Mouse (Mus musculus): ENCODE data around the gene Zfp853. TPM values are rescaled to one million over a fixed set of nuclear protein-coding genes. Genes with fewer than 3 reads are reported as not detected.

Gene Zfp853
- total RNA-seq (2023) = 0.46 TPM

DNA sequence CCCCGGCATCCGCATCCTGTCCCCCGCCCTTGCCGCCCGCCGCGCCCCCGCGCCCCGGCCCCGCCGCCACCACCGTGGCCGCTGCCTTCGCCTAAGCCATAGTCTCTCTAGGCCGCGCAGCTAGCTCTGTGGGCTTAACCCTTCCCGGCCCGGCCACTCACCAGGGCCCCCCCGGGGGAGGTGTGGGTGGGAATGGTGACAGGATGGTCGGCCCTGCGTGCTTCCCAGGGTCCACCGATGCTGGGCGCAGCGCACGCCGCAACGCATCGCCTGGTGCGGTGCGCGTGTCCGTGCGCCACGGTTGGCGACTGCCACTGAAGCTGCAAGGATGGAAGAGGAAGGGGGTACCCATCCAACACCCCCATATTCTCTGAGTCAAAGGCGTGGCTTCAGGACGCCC, at the start of gene Zfp853:
TSS of gene Zfp853 (minus strand) at position 220 of the 400 bp plus-strand sequence.

GRCm38 (mm10) chr5:143328690-143329495, 35.5 kb upstream of the Zfp853 start, which contains the start of gene Zdhhc4:
TSS of gene Zdhhc4 (minus strand) at chr5:143329256.

GRCm38 (mm10) chr5:143314730-143315513, 21.5 kb upstream of the Zfp853 start, which contains the start of gene E130309D02Rik:
TSS of gene E130309D02Rik (minus strand) at chr5:143315360.

DNA sequence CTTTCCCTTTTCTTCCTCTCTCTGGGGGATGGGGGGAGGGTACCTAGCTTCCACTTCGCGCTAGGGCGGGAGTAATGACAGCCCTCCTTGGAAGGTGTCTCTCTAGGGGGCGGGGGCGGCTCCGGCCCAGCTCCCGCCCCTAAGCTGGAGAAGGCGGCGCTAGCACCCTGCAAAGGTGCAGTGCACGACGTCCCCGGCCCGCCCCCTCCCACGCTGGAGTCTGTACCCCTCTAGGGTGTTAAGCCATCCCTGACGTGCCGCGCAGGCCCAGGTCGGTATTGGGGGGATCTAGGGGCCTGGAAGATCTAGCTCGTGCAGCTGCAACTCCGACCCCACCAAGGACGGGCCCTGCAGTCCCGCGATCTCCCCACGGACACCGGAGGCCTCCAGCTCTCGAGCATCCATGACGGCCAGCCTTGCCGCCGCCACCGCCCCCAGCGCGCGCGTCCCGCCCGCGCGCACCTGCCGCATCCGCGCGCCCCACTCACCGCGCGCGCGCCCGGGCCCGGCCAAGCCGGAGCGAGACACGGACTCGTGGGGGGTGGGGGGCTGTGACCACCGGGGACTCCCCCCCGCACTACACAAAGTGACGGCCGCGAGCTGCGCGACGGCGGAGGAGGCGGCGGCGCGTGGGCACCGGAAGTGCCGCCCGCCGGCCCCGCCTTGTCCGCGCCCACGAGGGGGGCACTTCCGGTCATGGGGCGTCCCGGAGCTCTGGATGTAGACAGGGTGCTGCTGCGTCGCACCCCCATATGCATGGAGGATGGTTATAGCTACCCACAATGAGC, 23.9 kb downstream of the Zfp853 start, which contains the start of gene Zfp316:
TSS of gene Zfp316 (minus strand) at position 660 of the 788 bp plus-strand sequence.

Other genes with a start within 250 kb of the Zfp853 start
- 9.7 TPM for gene Rnf216, start 180.6 kb downstream of the Zfp853 start, total RNA-seq (2023)
- gene Olfr718-ps1, start 146.0 kb downstream of the Zfp853 start, total RNA-seq (2023) = 0.31 TPM
- 10.6 TPM for gene Rbak, start 112.8 kb downstream of the Zfp853 start, total RNA-seq (2023)
- gene Spdye4b, start 112.6 kb downstream of the Zfp853 start, total RNA-seq (2023) = not detected
- not detected for gene Spdye4a, start 66.7 kb downstream of the Zfp853 start, total RNA-seq (2023)
- 30.6 TPM for gene Zfp12, start 58.5 kb downstream of the Zfp853 start, total RNA-seq (2023)
- gene Zfp316, start 23.6 kb downstream of the Zfp853 start, total RNA-seq (2023) = 2.0 TPM
- gene E130309D02Rik, start 21.7 kb upstream of the Zfp853 start, total RNA-seq (2023) = 32.6 TPM
- 62.1 TPM for gene Zdhhc4, start 35.6 kb upstream of the Zfp853 start, total RNA-seq (2023)
- not detected for gene Grid2ip, start 63.7 kb upstream of the Zfp853 start, total RNA-seq (2023)
- gene Kdelr2, start 110.2 kb upstream of the Zfp853 start, total RNA-seq (2023) = 27.3 TPM
- 9.5 TPM for gene Daglb, start 171.0 kb upstream of the Zfp853 start, total RNA-seq (2023)
- 246 TPM for gene Rac1, start 234.4 kb upstream of the Zfp853 start, total RNA-seq (2023)

Measured in CD8-positive naive resting alpha-beta T cell, adult 57 days (primary cell).